22 mouse cellular contexts compared by ENCODE assay signal in the genomic region with DNA sequence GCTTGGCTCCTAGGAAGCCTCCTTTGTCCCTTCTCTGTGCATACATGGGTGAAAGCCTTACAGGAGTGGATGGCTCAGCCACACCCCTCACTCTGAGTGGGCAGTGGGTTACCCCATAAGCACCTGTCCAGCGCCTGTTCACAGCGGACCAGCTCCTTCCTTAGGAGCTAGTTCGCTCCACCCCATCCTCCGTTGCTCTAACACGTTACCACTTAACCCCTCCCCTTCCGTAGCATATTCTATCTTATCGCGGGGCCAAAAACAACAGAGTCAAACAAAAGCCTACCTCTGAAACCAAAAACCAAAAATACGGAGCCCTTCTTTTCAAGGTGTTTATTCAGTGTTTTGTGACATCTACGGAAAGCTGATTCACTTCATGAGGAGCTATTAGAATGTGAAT. TPM values are rescaled to one million over a fixed set of nuclear protein-coding genes. Genes with fewer than 3 reads are reported as not detected.
DNase-seq lines count a peak whose midpoint lies in the region; ATAC-seq and TF ChIP-seq lines count a peak whose summit lies in the region.
"Had no signal": no experiment of that assay in that cellular context is flagged by ENCODE, and none has a peak within 500 bp of the region (broad histone marks: within the 10 kb centered on the region; RNA-seq: fewer than 3 reads in every experiment).

No protein-coding gene starts in this region.

- H3K4me2 ChIP-seq in heart, embryonic 13.5 days = 0 out of 2 replicates have a peak overlapping the region, but pooled peaks have one; percentile 9
- H3K4me2 ChIP-seq in liver, embryonic 13.5 days = peak overlapping the region; percentile 25; the same call in 1 of the 2 replicates
- H3K4me2 ChIP-seq: embryonic facial prominence, embryonic 15.5 days; hindbrain, embryonic 13.5 days had no signal

- no peak overlapping the region for H3K4me3 ChIP-seq in heart, embryonic 13.5 days
- peak overlapping the region; percentile 23; the same call in 1 of the 2 replicates for H3K4me3 ChIP-seq in E14TG2a.4 (replicated peaks; ENCODE audit: low read length)
- peak overlapping the region; percentile 75 to 97 for H3K4me3 ChIP-seq in MEL (ENCODE audit: control insufficient read depth in 1 of 2, insufficient read depth in 1 of 2, low read depth in 2 of 2, low read length in 2 of 2)
- H3K4me3 ChIP-seq in liver, embryonic 13.5 days (replicated peaks) = no peak overlapping the region; the same call in 1 of the 2 replicates
- H3K4me3 ChIP-seq: embryonic facial prominence, embryonic 15.5 days; erythroblast, embryonic 14.5 days; forebrain, embryonic 10.5 days; heart, embryonic 12.5 days; hindbrain, embryonic 13.5 days had no signal

- peaks cover 31% of the 10 kb centered on the region for H3K4me1 ChIP-seq in heart, embryonic 13.5 days
- H3K4me1 ChIP-seq in E14TG2a.4 (replicated peaks; ENCODE audit: low read depth, low read length) (peaks cover 52% of the 10 kb centered on the region), MEL (ENCODE audit: control insufficient read depth in 1 of 2, insufficient read depth in 2 of 2, low read length in 2 of 2) (peaks cover 0 to 2% of the 10 kb centered on the region in 2 experiments; a peak in 1 of 4 replicates)
- peaks cover 3% of the 10 kb centered on the region; the same call in 1 of the 2 replicates for H3K4me1 ChIP-seq in liver, embryonic 13.5 days (replicated peaks)

- no peaks in the 10 kb centered on the region for H3K79me2 ChIP-seq in MEL (ENCODE audit: control insufficient read depth, insufficient read depth, low read length, poor library complexity)

- no peak for ATAC-seq in heart, embryonic 13.5 days (ENCODE audit: extremely low read depth, insufficient number of reproducible peaks, low FRiP score, low TSS enrichment)
- ATAC-seq in liver, embryonic 13.5 days (ENCODE audit: low read depth) = no peak
- ATAC-seq: forebrain, embryonic 14.5 days; hindbrain, postnatal 0 days had no signal

- TF ChIP-seq CTCF in E14TG2a.4 (conservative IDR thresholded peaks at IDR 0.05; ENCODE audit: low read length) (no peak), MEL (IDR thresholded peaks at IDR 0.05 in 2 of 3, conservative IDR thresholded peaks at IDR 0.05 in 1 of 3; ENCODE audit: control insufficient read depth in 1 of 3, insufficient read depth in 1 of 3, low read depth in 2 of 3, low read length in 3 of 3, poor library complexity in 1 of 3, severe bottlenecking in 1 of 3) (no peak)

- peak; percentile 67 to 76 for TF ChIP-seq POLR2A in MEL (IDR thresholded peaks at IDR 0.05; ENCODE audit: control insufficient read depth in 1 of 2, insufficient read depth in 1 of 2, low read depth in 1 of 2, low read length in 2 of 2, poor library complexity in 1 of 2)

- DNase-seq in heart, adult 8-10 months (ENCODE audit: low spot score) = no peak
- peak; percentile 88 for DNase-seq in MEL (ENCODE audit: low read depth, low spot score)
- DNase-seq in liver, embryonic 13.5 days = no peak
- DNase-seq in MN1 (ENCODE audit: low spot score) = no peak
- DNase-seq: adrenal gland, postnatal 10 days; cerebellum, adult 11 months; cerebellum, adult 8-10 months; cerebellum, postnatal 14 days; embryo, embryonic 11 days; gastrocnemius, postnatal 36 days; heart, adult 18-20 months had no signal

- WGBS in heart, embryonic 13.5 days = 34% methylated on average over 10 of the region's 10 CpGs
- WGBS in liver, embryonic 13.5 days (ENCODE audit: insufficient replicate concordance) = 35% methylated on average over 10 of the region's 10 CpGs

- no peak for TF ChIP-seq RAD21 in MEL (IDR thresholded peaks at IDR 0.05; ENCODE audit: low read depth, low read length)

- no peaks in the 10 kb centered on the region for H3K9me3 ChIP-seq in heart, embryonic 13.5 days
- H3K9me3 ChIP-seq in E14TG2a.4 (ENCODE audit: low read length) (no peaks in the 10 kb centered on the region), MEL (replicated peaks; ENCODE audit: insufficient read depth, low read length) (no peaks in the 10 kb centered on the region)
- H3K9me3 ChIP-seq in liver, embryonic 13.5 days (replicated peaks) = no peaks in the 10 kb centered on the region
- H3K9me3 ChIP-seq: embryonic facial prominence, embryonic 15.5 days; forebrain, embryonic 10.5 days; G1E; heart, embryonic 12.5 days; hindbrain, embryonic 13.5 days had no signal

- no peak overlapping the region for H3K27ac ChIP-seq in heart, embryonic 13.5 days (replicated peaks)
- peak overlapping the region; percentile 75 for H3K27ac ChIP-seq in MEL (ENCODE audit: control insufficient read depth, low read depth, low read length)
- no peak overlapping the region for H3K27ac ChIP-seq in liver, embryonic 13.5 days
- H3K27ac ChIP-seq: embryonic facial prominence, embryonic 15.5 days; forebrain, embryonic 10.5 days; hindbrain, embryonic 13.5 days; hindbrain, postnatal 0 days had no signal

- no peak overlapping the region for H3K9ac ChIP-seq in heart, embryonic 13.5 days
- peak overlapping the region; percentile 80 for H3K9ac ChIP-seq in MEL (ENCODE audit: control insufficient read depth, low read depth, low read length, poor library complexity, severe bottlenecking)
- H3K9ac ChIP-seq in liver, embryonic 13.5 days = no peak overlapping the region
- H3K9ac ChIP-seq: embryonic facial prominence, embryonic 15.5 days; heart, embryonic 12.5 days; hindbrain, embryonic 13.5 days had no signal

- no peaks in the 10 kb centered on the region for H3K27me3 ChIP-seq in heart, embryonic 13.5 days (replicated peaks)
- H3K27me3 ChIP-seq in E14TG2a.4 (ENCODE audit: insufficient read depth, low read length) = peaks cover 43% of the 10 kb centered on the region
- peaks cover 0 to 6% of the 10 kb centered on the region in 2 experiments; a peak in 1 of 4 replicates for H3K27me3 ChIP-seq in MEL (ENCODE audit: control insufficient read depth in 1 of 2, insufficient read depth in 2 of 2, low read length in 2 of 2)
- H3K27me3 ChIP-seq in liver, embryonic 13.5 days = no peaks in the 10 kb centered on the region
- H3K27me3 ChIP-seq: embryonic facial prominence, embryonic 15.5 days; heart, embryonic 12.5 days had no signal

- no peak; a peak in 1 of 4 replicates for TF ChIP-seq EP300 in MEL (IDR thresholded peaks at IDR 0.05; ENCODE audit: low read depth in 1 of 2, low read length in 2 of 2)

- H3K36me3 ChIP-seq in heart, embryonic 13.5 days = no peaks in the 10 kb centered on the region
- H3K36me3 ChIP-seq in E14TG2a.4 (ENCODE audit: insufficient read depth, low read length) (no peaks in the 10 kb centered on the region), MEL (ENCODE audit: control insufficient read depth in 1 of 2, insufficient read depth in 2 of 2, low read length in 2 of 2) (peaks cover 0 to 8% of the 10 kb centered on the region in 2 experiments; a peak in 2 of 4 replicates)
- no peaks in the 10 kb centered on the region for H3K36me3 ChIP-seq in liver, embryonic 13.5 days
- H3K36me3 ChIP-seq: embryonic facial prominence, embryonic 15.5 days; forebrain, embryonic 10.5 days; G1E; heart, embryonic 12.5 days; hindbrain, embryonic 13.5 days had no signal

TF ChIP-seq in MEL, 35 proteins besides CTCF, POLR2A, EP300 and RAD21 (continues in another document):
- TF ChIP-seq MEF2A (IDR thresholded peaks at IDR 0.05; ENCODE audit: extremely low read depth, insufficient replicate concordance, low read depth, low read length, poor library complexity, severe bottlenecking) (no peak), GABPA (IDR thresholded peaks at IDR 0.05; ENCODE audit: low read depth, low read length) (no peak), HCFC1 (IDR thresholded peaks at IDR 0.05; ENCODE audit: low read depth, low read length) (peak; percentile 67; the same call in 1 of the 2 replicates), CHD1 (IDR thresholded peaks at IDR 0.05; ENCODE audit: low read depth, low read length) (no peak), TAL1 (IDR thresholded peaks at IDR 0.05; ENCODE audit: low read length) (no peak), SMC3 (IDR thresholded peaks at IDR 0.05; ENCODE audit: low read depth, low read length) (no peak), NELFE (IDR thresholded peaks at IDR 0.05; ENCODE audit: low read depth, low read length) (peak; percentile 63), ZC3H11A (IDR thresholded peaks at IDR 0.05; ENCODE audit: low read depth, low read length) (no peak), POLR2AphosphoS2 (IDR thresholded peaks at IDR 0.05; ENCODE audit: low read length) (no peak; the same call in 1 of the 2 replicates), NRF1 (IDR thresholded peaks at IDR 0.05; ENCODE audit: insufficient read depth, low read depth, low read length, poor library complexity, severe bottlenecking) (no peak), POLR2AphosphoS5 (IDR thresholded peaks at IDR 0.05; ENCODE audit: borderline replicate concordance, low read depth, low read length) (no peak), USF1 (IDR thresholded peaks at IDR 0.05; ENCODE audit: low read depth, low read length) (no peak), CHD2 (IDR thresholded peaks at IDR 0.05; ENCODE audit: low read length) (no peak), GATA1 (IDR thresholded peaks at IDR 0.05; ENCODE audit: low read depth, low read length) (0 out of 2 replicates have a peak, but pooled peaks have one; percentile 39), ETS1 (IDR thresholded peaks at IDR 0.05; ENCODE audit: low read depth, low read length) (0 out of 2 replicates have a peak, but pooled peaks have one; percentile 27), KAT2A (conservative IDR thresholded peaks at IDR 0.05; ENCODE audit: low read depth, low read length) (no peak), MAZ (IDR thresholded peaks at IDR 0.05; ENCODE audit: low read depth, low read length) (0 out of 2 replicates have a peak, but pooled peaks have one; percentile 52), TBP (IDR thresholded peaks at IDR 0.05; ENCODE audit: low read depth, low read length) (peak; percentile 54; the same call in 1 of the 2 replicates), BHLHE40 (IDR thresholded peaks at IDR 0.05; ENCODE audit: borderline replicate concordance, low read depth, low read length) (no peak), MXI1 (IDR thresholded peaks at IDR 0.05; ENCODE audit: low read depth, low read length) (peak; percentile 58; the same call in 1 of the 2 replicates), MAFK (IDR thresholded peaks at IDR 0.05; ENCODE audit: borderline replicate concordance, low read depth, low read length) (no peak), UBTF (IDR thresholded peaks at IDR 0.05; ENCODE audit: borderline replicate concordance, insufficient read depth, low read depth, low read length) (no peak), ZMIZ1 (IDR thresholded peaks at IDR 0.05; ENCODE audit: low read depth, low read length) (no peak; the same call in 1 of the 2 replicates)

RNA-seq across cellular contexts. Expression of a gene that starts 21.0 kb away (rescaled TPM):
- 0.79 and 0.84 TPM in 2 replicates for polyA plus RNA-seq in heart, embryonic 13.5 days (2015; fragmentation: Nextera tagmentation; extraction: Ambion mirVana)
- 1 to 10 TPM in 3 of 4 experiments, under 1 TPM in 1; 0.90 to 1.4 (median 1.2) TPM for total RNA-seq in heart, adult 8-10 months (2022)
- 13.4 and 31.8 TPM in 2 replicates for total RNA-seq in MEL (2012; rRNA removed)
- polyA plus RNA-seq in MEL (2012; ENCODE audit: insufficient read depth in 1 of 2, insufficient read length in 2 of 2, low read depth in 1 of 2, low replicate concordance in 2 of 2, missing spikeins in 1 of 2) = 10 to 100 TPM in 1 of 2 experiments, not detected in 1; 43.4 TPM
- 1.3 and 1.5 TPM in 2 replicates for polyA plus RNA-seq in liver, embryonic 13.5 days (2015; fragmentation: Nextera tagmentation; extraction: Ambion mirVana)
- total RNA-seq: hematopoietic stem cell, adult 5-6 weeks had no signal
- polyA plus RNA-seq: erythroblast, embryonic 14.5 days; G1E had no signal

Comparison
In these comparisons a context has a peak if more than half of its experiments do, and no peak if none do; other contexts are left out.
1. H3K4me3 ChIP-seq: peak in E14TG2a.4 (single experiment) and MEL (2 of 2); none in heart, embryonic 13.5 days (single experiment) and liver, embryonic 13.5 days (single experiment).